Mouse (Mus musculus) megakaryocyte-erythroid progenitor cell, adult 5-6 weeks (primary cell): ENCODE measurements at regions not wholly inside any gene's neighbourhood (a gene's known extent, or its start where the extent isn't known, plus 50 kb on each side); places are given as distances from the start of the nearest gene placed in this dataset.

ENCODE experiments used
- ATAC-seq: replicated peaks from 2 replicates; pipeline ENCODE4 v1.8.0; 2016; ENCODE audit warnings: mild to moderate bottlenecking, inconsistent platforms; ENCODE audit not compliant: severe bottlenecking, poor library complexity, low FRiP score, low TSS enrichment

DNA sequence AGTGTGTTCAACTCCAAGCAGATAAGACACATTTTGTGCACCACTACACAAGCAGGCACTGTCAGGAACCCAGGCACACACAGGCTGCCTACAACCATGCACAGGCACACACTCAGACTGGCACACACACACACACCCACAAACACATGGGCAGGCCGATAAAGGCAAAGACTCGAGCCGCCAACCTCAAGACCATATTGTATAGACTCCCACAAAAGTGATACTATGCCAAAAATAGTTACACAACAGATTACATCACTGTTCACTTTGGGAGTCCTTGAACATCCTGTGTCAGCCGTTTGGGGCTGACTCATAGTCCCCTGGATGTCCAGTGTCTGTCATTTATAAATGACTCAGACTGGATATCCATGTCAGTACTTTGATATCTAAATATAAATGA is 308.6 kb upstream of the Hs6st1 start:
- 0 out of 2 replicates have a peak, but pooled peaks have one; percentile 50 for ATAC-seq

- no peak for ATAC-seq
These were observed 305.1 kb upstream of the Hs6st1 start for GRCm38 (mm10) chr1:35763051-35763450.

DNA sequence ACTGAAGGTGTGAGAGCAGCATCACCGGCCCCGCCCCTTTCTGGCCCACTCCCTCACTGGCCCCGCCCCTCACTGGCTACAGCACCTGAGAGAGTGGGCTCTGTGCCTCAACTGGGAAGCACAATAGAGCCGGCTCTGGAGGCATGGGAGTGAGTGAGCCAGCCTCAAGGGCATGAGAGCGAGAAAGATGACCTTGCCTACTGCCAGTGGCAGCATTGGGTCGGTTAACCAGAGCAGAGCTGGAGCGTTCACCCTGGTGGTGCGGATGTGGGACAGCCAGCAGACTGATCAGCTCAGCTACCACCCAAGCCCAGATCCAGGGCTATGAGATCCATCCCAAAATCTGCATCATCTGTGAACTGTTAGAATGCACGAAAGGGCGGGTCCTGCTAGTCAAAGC is 304.7 kb upstream of the Hs6st1 start:
- no peak for ATAC-seq

DNA sequence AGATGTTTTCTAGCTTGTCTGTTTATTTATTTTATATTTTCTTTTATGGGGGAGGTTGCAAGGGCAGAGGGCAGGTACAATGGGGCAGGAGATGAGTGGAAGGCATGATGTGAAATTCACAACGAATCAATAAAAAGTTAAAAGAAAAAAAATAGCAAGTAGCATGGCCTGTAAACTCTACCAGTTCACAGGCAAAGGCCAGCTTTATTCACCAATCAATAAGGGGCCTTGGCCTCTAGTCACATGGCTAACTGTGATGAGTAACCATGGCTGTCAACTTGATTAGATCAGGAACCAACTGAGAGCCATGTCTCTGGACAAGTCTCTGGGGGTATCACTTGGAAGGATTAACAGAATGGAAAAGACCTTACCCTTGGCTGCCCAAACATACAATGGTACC is 304.1 kb upstream of the Hs6st1 start:
- ATAC-seq: no peak

- ATAC-seq: no peak
These were observed 302.5 kb upstream of the Hs6st1 start for GRCm38 (mm10) chr1:35765692-35766091.

- no peak for ATAC-seq
These were observed 301.9 kb upstream of the Hs6st1 start for GRCm38 (mm10) chr1:35766271-35766670.

DNA sequence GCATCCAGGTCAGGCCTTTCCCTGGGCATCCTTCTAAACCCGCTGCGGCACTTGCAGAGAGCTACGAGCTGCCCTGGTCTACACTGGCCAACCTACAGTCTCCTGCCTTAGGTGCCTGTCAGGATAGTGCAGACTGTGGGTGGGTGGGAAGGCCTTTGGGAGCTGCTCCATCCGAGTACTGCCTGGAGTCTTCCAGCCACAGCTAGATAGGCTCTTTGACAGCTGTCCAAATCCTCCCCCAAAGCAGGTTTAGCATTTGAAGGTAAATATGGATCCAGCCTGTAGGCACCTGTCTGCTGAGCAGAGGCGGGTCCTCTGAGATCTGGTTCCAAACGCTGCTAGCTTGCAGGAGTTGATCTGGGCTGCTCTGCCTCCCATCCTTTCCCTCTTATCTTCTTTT is 295.6 kb upstream of the Hs6st1 start:
- no peak for ATAC-seq

DNA sequence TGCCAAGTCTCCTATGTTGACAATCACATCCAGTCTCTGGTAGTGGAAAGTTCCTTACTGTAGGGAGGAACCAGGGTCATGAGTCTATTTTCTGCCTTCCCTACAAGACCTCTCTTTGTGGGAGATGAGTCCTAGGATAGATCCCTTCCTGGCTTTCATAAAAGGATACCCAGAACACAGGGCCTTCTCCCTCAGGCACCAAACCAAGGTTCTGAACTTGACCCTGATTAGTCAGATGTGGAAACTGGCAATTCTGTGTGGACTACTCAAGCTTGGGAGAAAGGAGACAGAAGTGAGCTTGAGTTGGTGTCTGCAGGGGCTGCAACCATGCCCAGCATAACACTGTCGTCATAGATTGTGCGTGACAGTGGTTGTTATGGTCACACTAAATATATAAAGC is 293.6 kb upstream of the Hs6st1 start:
- ATAC-seq: no peak

GRCm38 (mm10) chr1:35782668-35783067 is 285.5 kb upstream of the Hs6st1 start:
- ATAC-seq: no peak

GRCm38 (mm10) chr1:35783427-35783826 is 284.8 kb upstream of the Hs6st1 start:
- ATAC-seq: no peak

- no peak for ATAC-seq
These were observed 282.0 kb upstream of the Hs6st1 start for GRCm38 (mm10) chr1:35786241-35786640.

- ATAC-seq: no peak
These were observed 281.5 kb upstream of the Hs6st1 start for GRCm38 (mm10) chr1:35786668-35787213.

DNA sequence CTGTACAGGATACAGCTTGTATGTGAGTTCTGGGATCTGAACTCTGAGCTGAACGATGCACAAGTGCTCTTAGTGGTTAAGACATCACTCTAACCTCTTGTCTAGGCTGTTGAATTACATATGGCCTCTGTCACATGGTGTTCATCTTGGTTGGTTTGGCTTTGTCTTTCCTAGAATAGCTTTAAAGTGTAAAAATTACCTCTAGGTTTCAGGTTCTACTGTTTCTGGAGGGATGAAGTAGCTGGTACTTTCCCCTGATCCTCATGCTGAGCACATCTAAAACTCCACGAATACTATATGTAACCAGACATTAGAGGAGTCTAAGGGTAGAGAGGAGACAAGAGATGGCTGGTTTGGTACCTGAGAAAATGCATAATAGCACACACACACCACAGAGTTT is 271.1 kb upstream of the Hs6st1 start:
- no peak for ATAC-seq

GRCm38 (mm10) chr1:35797526-35797925 is 270.7 kb upstream of the Hs6st1 start:
- no peak for ATAC-seq

DNA sequence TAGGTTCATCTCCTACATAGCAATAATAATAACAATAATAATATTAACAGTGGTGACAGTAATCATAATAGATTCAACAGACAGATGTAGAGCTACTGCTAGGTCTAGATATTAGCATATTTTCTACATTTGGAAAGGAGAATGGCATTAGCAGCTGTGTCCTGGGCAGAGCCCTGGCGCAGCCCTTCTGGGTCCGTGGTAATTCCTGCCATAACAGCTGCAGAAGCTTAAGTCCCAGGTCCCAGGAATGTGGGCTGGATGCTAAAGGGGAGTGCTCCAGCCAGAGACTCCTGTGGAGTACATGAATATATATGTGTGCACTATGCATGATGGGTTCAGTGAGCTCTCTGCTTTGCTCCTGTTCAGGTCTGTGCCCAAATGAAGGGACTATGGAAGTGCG is 262.7 kb upstream of the Hs6st1 start:
- ATAC-seq: no peak

- no peak for ATAC-seq
These were observed 261.9 kb upstream of the Hs6st1 start for GRCm38 (mm10) chr1:35806329-35806728.

GRCm38 (mm10) chr1:35806731-35807130 is 261.5 kb upstream of the Hs6st1 start:
- ATAC-seq: no peak

- ATAC-seq: no peak
These were observed 259.3 kb upstream of the Hs6st1 start for GRCm38 (mm10) chr1:35808894-35809293.

DNA sequence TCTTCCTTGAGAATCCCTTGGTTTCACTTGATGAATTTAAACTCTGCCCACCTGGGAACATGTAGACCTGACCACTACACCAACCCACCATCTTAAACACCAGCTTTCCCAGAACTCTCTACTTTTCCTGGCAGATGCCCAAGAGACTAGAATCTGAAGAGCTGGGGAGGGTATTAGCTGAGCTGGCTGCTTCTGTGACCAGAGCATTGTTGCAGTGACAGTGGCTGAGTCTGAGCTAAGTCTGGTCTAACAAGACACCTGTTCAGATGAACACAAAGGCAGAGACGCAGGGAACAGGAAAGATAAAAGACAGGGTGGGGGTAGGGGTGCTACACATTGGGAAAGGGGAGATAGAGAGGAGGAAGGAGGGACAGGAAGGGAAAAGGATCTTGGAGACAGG is 258.9 kb upstream of the Hs6st1 start:
- ATAC-seq: no peak

- no peak for ATAC-seq
These were observed 257.4 kb upstream of the Hs6st1 start for GRCm38 (mm10) chr1:35810571-35811342.

DNA sequence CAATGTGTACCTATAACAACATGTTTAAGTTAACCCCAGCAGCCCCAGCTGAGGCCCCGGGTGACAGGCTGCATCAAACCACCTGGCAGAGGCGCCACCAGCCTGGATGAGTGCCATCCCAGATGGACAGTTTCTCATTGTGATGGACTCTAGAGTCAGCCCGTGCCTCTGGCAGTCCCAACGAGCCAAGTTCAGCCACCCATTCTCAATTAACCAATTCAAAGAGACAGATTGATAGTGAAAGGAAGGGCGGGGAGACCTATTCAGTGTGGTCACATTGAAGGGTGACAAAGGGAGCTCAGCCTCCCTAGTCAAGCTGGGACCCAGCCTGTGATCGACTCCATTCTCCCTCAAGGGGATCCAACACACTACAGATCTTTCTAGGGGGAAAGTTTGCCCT is 256.8 kb upstream of the Hs6st1 start:
- no peak for ATAC-seq
